8 mouse cellular contexts compared by ENCODE assay signal in genomic region chr14:103649896-103650334, GRCm38 (mm10). TPM values are rescaled to one million over a fixed set of nuclear protein-coding genes. Genes with fewer than 3 reads are reported as not detected.
A peak's percentile ranks its signal among the peaks of the same experiment; 100 is the strongest.
DNase-seq lines count a peak whose midpoint lies in the region; ATAC-seq and TF ChIP-seq lines count a peak whose summit lies in the region.

Slain1 (plus strand) TSS chr14:103650228.

- TF ChIP-seq CTCF in lung, adult 2 months (IDR thresholded peaks at IDR 0.05; ENCODE audit: insufficient read depth, low read length) = no peak

- peak within 1 kb of the TSS; percentile 95 for H3K9ac ChIP-seq in forebrain, embryonic 12.5 days

- WGBS in forebrain, embryonic 12.5 days = under 1% methylated on average over 32 of the region's 32 CpGs
- under 1% methylated on average over 32 of the region's 32 CpGs for WGBS in lung, adult 2 months

- peaks cover 6% of the 10 kb centered on the region for H3K4me1 ChIP-seq in brown adipose tissue, adult 24 weeks (ENCODE audit: control insufficient read depth, insufficient read depth, insufficient read length, low read length)
- H3K4me1 ChIP-seq in forebrain, embryonic 12.5 days = peaks cover 53% of the 10 kb centered on the region
- H3K4me1 ChIP-seq in lung, adult 2 months (ENCODE audit: control insufficient read depth, insufficient read depth, low read length) = 0 out of 2 replicates have a peak, but pooled peaks cover 2% of the 10 kb centered on the region

- H3K27me3 ChIP-seq in forebrain, embryonic 12.5 days = no peaks in the 10 kb centered on the region

- no peak within 1 kb of the TSS for H3K27ac ChIP-seq in brown adipose tissue, adult 24 weeks (replicated peaks; ENCODE audit: low read depth, low read length)
- peak within 1 kb of the TSS; percentile 99 for H3K27ac ChIP-seq in forebrain, embryonic 12.5 days

- TF ChIP-seq POLR2A in lung, adult 2 months (IDR thresholded peaks at IDR 0.05; ENCODE audit: borderline replicate concordance, extremely low read depth, low read depth, low read length) = peak; percentile 43; the same call in 1 of the 2 replicates

- H3K9me3 ChIP-seq in forebrain, embryonic 12.5 days = no peaks in the 10 kb centered on the region

- peak; percentile 97 for ATAC-seq in forebrain, embryonic 12.5 days (ENCODE audit: low FRiP score)
- ATAC-seq in hematopoietic stem cell, adult 5-6 weeks (replicated peaks in 1 of 2; ENCODE audit: insufficient read depth in 1 of 2, low FRiP score in 2 of 2, low TSS enrichment in 1 of 2, low read depth in 1 of 2, poor library complexity in 2 of 2, severe bottlenecking in 2 of 2) = peak; percentile 86 to 90
- ATAC-seq in neutrophil, adult 5-6 weeks (ENCODE audit: extremely low read depth, insufficient number of reproducible peaks, low FRiP score, poor library complexity, severe bottlenecking) = peak; percentile 87

- DNase-seq in CD8-positive naive resting alpha-beta T cell, adult 2 months (ENCODE audit: low read depth in 2 of 2, low spot score in 2 of 2) = peak; percentile 94 to 96
- peak; percentile 86 to 90 for DNase-seq in layer of hippocampus, adult 8-10 months (ENCODE audit: low spot score in 2 of 2)
- peak; percentile 80 for DNase-seq in lung, adult 2 months
- peak; percentile 94 for DNase-seq in testis, postnatal 10 days (ENCODE audit: low spot score)

- peak within 1 kb of the TSS; percentile 37 for H3K4me3 ChIP-seq in brown adipose tissue, adult 24 weeks (ENCODE audit: insufficient read depth, low read depth, low read length)
- H3K4me3 ChIP-seq in forebrain, embryonic 12.5 days (replicated peaks) = peak within 1 kb of the TSS; percentile 89
- H3K4me3 ChIP-seq in lung, adult 2 months (replicated peaks; ENCODE audit: extremely low read depth, low read depth, low read length) = peak within 1 kb of the TSS; percentile 32

- H3K36me3 ChIP-seq in forebrain, embryonic 12.5 days (replicated peaks) = no peaks in the 10 kb centered on the region

- peak within 1 kb of the TSS; percentile 57 for H3K4me2 ChIP-seq in forebrain, embryonic 12.5 days

RNA-seq across cellular contexts. Expression of gene Slain1, which starts in this region (rescaled TPM):
- not detected in 2 replicates for polyA plus RNA-seq in brown adipose tissue, adult 24 weeks (2012; ENCODE audit: insufficient read depth, insufficient read length, missing spikeins)
- 27.8 and 29.5 TPM in 2 replicates for polyA plus RNA-seq in forebrain, embryonic 12.5 days (2016; fragmentation: Nextera tagmentation; extraction: Ambion mirVana)
- 29.7 and 36.6 TPM in 2 replicates for total RNA-seq in hematopoietic stem cell, adult 5-6 weeks (2017)
- total RNA-seq in layer of hippocampus, adult 8-10 months (2022) = 10 to 100 TPM; 53.3 to 59.5 (median 55.2) TPM
- polyA plus RNA-seq in lung, adult 2 months (2012; rRNA removed) = 5.0 and 6.5 TPM in 2 replicates
- 31.2 and 33.8 TPM in 2 replicates for total RNA-seq in neutrophil, adult 5-6 weeks (2017)

Comparison
In these comparisons a context has a peak if more than half of its experiments do, and no peak if none do; other contexts are left out.
1. H3K4me3 ChIP-seq: peak in every context shown above with its lines; median percentile 89 in forebrain, embryonic 12.5 days; 37 in brown adipose tissue, adult 24 weeks; 32 in lung, adult 2 months.